26 mouse cellular contexts compared by ENCODE assay signal in genomic region chr1:58447766-58448165, GRCm38 (mm10). TPM values are rescaled to one million over a fixed set of nuclear protein-coding genes. Genes with fewer than 3 reads are reported as not detected.
A peak's percentile ranks its signal among the peaks of the same experiment; 100 is the strongest.
DNase-seq lines count a peak whose midpoint lies in the region; ATAC-seq lines count a peak whose summit lies in the region.
"Had no signal": no experiment of that assay in that cellular context is flagged by ENCODE, and none has a peak within 500 bp of the region (broad histone marks: within the 10 kb centered on the region; RNA-seq: fewer than 3 reads in every experiment).

No protein-coding gene starts in this region.

- H3K9me3 ChIP-seq in kidney, embryonic 16.5 days (ENCODE audit: low read length) = no peaks in the 10 kb centered on the region
- no peaks in the 10 kb centered on the region for H3K9me3 ChIP-seq in forebrain, embryonic 11.5 days (ENCODE audit: control insufficient read depth, low read length)
- H3K9me3 ChIP-seq: forebrain, embryonic 10.5 days; heart, embryonic 12.5 days; heart, embryonic 15.5 days; hindbrain, embryonic 10.5 days; hindbrain, embryonic 13.5 days had no signal

- no peak overlapping the region for H3K4me2 ChIP-seq in kidney, embryonic 16.5 days (replicated peaks; ENCODE audit: low read depth, low read length)
- H3K4me2 ChIP-seq in forebrain, embryonic 11.5 days (ENCODE audit: low read depth, low read length, severe bottlenecking) = no peak overlapping the region
- H3K4me2 ChIP-seq: heart, embryonic 12.5 days; heart, embryonic 15.5 days had no signal

- DNase-seq in kidney, adult 11 months = peak; percentile 40
- DNase-seq in kidney, adult 8-10 months = peak; percentile 38 to 59
- no peak for DNase-seq in kidney, postnatal 4 days
- peak; percentile 24 for DNase-seq in kidney, postnatal 14 days
- no peak for DNase-seq in embryo, embryonic 9.5 days (ENCODE audit: extremely low spot score)
- no peak for DNase-seq in forebrain, embryonic 11.5 days (ENCODE audit: low spot score)
- DNase-seq: adrenal gland, adult 8-10 months; adrenal gland, postnatal 25 days; cerebellum, adult 11-12 months; cerebellum, adult 8-10 months; cerebellum, postnatal 10 days; cerebellum, postnatal 36 days; embryo, embryonic 11 days; forebrain, postnatal 0 days; gastrocnemius, postnatal 25 days; heart, adult 18-20 months; heart, postnatal 10 days; heart, postnatal 36 days had no signal

- no peak overlapping the region for H3K4me3 ChIP-seq in kidney, embryonic 16.5 days (ENCODE audit: low read length)
- no peak overlapping the region for H3K4me3 ChIP-seq in forebrain, embryonic 11.5 days (ENCODE audit: low read depth, low read length)
- H3K4me3 ChIP-seq: heart, embryonic 12.5 days; heart, embryonic 15.5 days; hindbrain, embryonic 13.5 days had no signal

- no peak overlapping the region for H3K9ac ChIP-seq in kidney, embryonic 16.5 days (replicated peaks; ENCODE audit: low read length)
- no peak overlapping the region for H3K9ac ChIP-seq in forebrain, embryonic 11.5 days (ENCODE audit: low read length)
- H3K9ac ChIP-seq: forebrain, postnatal 0 days; heart, embryonic 12.5 days; heart, embryonic 15.5 days had no signal

- ATAC-seq in kidney, embryonic 16.5 days (ENCODE audit: low FRiP score, low TSS enrichment) = no peak
- no peak for ATAC-seq in forebrain, embryonic 11.5 days (replicated peaks; ENCODE audit: low FRiP score)
- ATAC-seq: activated CD4-positive, CD25-positive, alpha-beta regulatory T cell, adult 4 months; forebrain, embryonic 14.5 days; forebrain, postnatal 0 days had no signal

- 75% methylated on average over 7 of the region's 7 CpGs for WGBS in kidney, embryonic 16.5 days
- 97% methylated on average over 7 of the region's 7 CpGs for WGBS in forebrain, embryonic 11.5 days

- H3K36me3 ChIP-seq in kidney, embryonic 16.5 days (ENCODE audit: insufficient read depth, low read length) = peaks cover 23% of the 10 kb centered on the region
- peaks cover 8% of the 10 kb centered on the region; the same call in 1 of the 2 replicates for H3K36me3 ChIP-seq in forebrain, embryonic 11.5 days (ENCODE audit: control insufficient read depth, insufficient read depth, low read length)

- no peaks in the 10 kb centered on the region for H3K27me3 ChIP-seq in kidney, embryonic 16.5 days (ENCODE audit: insufficient read depth, low read length)
- no peaks in the 10 kb centered on the region for H3K27me3 ChIP-seq in forebrain, embryonic 11.5 days (ENCODE audit: control insufficient read depth, insufficient read depth, low read length)
- H3K27me3 ChIP-seq: heart, embryonic 12.5 days; heart, embryonic 15.5 days; hindbrain, embryonic 13.5 days had no signal

- H3K27ac ChIP-seq in kidney, embryonic 16.5 days (ENCODE audit: low read length) = no peak overlapping the region
- no peak overlapping the region for H3K27ac ChIP-seq in forebrain, embryonic 11.5 days (ENCODE audit: low read depth, low read length)
- H3K27ac ChIP-seq: forebrain, embryonic 10.5 days; heart, embryonic 15.5 days; hindbrain, embryonic 10.5 days; hindbrain, embryonic 13.5 days had no signal

- peaks cover 14% of the 10 kb centered on the region; the same call in 1 of the 2 replicates for H3K4me1 ChIP-seq in kidney, embryonic 16.5 days (ENCODE audit: insufficient read depth, low read length)
- H3K4me1 ChIP-seq in forebrain, embryonic 11.5 days (replicated peaks; ENCODE audit: control insufficient read depth, insufficient read depth, low read length) = peaks cover 7% of the 10 kb centered on the region; the same call in 1 of the 2 replicates

RNA-seq across cellular contexts. Expression of gene Ppil3, which starts 2.5 kb away (rescaled TPM):
- polyA plus RNA-seq in kidney, embryonic 16.5 days (2015; fragmentation: Nextera tagmentation; extraction: Ambion mirVana) = 55.6 and 60.6 TPM in 2 replicates
- 53.8 and 53.9 TPM in 2 replicates for polyA plus RNA-seq in forebrain, embryonic 11.5 days (2014; fragmentation: Nextera tagmentation; extraction: Ambion mirVana)

RNA-seq across cellular contexts. Expression of gene Nif3l1, which starts 2.8 kb away (rescaled TPM):
- polyA plus RNA-seq in kidney, embryonic 16.5 days (2015; fragmentation: Nextera tagmentation; extraction: Ambion mirVana) = 51.9 and 52.2 TPM in 2 replicates
- 64.6 and 66.6 TPM in 2 replicates for polyA plus RNA-seq in forebrain, embryonic 11.5 days (2014; fragmentation: Nextera tagmentation; extraction: Ambion mirVana)

RNA-seq across cellular contexts. Expression of gene Clk1, which starts 23.9 kb away (rescaled TPM):
- polyA plus RNA-seq in kidney, embryonic 16.5 days (2015; fragmentation: Nextera tagmentation; extraction: Ambion mirVana) = 191 and 204 TPM in 2 replicates
- 150 and 158 TPM in 2 replicates for polyA plus RNA-seq in forebrain, embryonic 11.5 days (2014; fragmentation: Nextera tagmentation; extraction: Ambion mirVana)

RNA-seq across cellular contexts. Expression of gene Bzw1, which starts 55.1 kb away (rescaled TPM):
- polyA plus RNA-seq in kidney, embryonic 16.5 days (2015; fragmentation: Nextera tagmentation; extraction: Ambion mirVana) = 350 and 352 TPM in 2 replicates
- polyA plus RNA-seq in forebrain, embryonic 11.5 days (2014; fragmentation: Nextera tagmentation; extraction: Ambion mirVana) = 515 and 551 TPM in 2 replicates

RNA-seq across cellular contexts. Expression of gene Orc2, which starts 57.1 kb away (rescaled TPM):
- 30.6 and 31.3 TPM in 2 replicates for polyA plus RNA-seq in kidney, embryonic 16.5 days (2015; fragmentation: Nextera tagmentation; extraction: Ambion mirVana)
- 46.7 and 54.0 TPM in 2 replicates for polyA plus RNA-seq in forebrain, embryonic 11.5 days (2014; fragmentation: Nextera tagmentation; extraction: Ambion mirVana)

Comparison
In these comparisons a context has a peak if more than half of its experiments do, and no peak if none do; other contexts are left out.
1. DNase-seq: peak in kidney, adult 11 months (single experiment), kidney, adult 8-10 months (2 of 2) and kidney, postnatal 14 days (single experiment); none in kidney, postnatal 4 days (0 of 2), embryo, embryonic 9.5 days (single experiment) and forebrain, embryonic 11.5 days (single experiment).